Mouse (Mus musculus): ENCODE results near the gene Pbld2. TPM values are rescaled to one million over a fixed set of nuclear protein-coding genes. Genes with fewer than 3 reads are reported as not detected.

The Pbld2 gene
- polyA plus RNA-seq, 1 experiment from 2014 or later: 36.2 TPM

DNA sequence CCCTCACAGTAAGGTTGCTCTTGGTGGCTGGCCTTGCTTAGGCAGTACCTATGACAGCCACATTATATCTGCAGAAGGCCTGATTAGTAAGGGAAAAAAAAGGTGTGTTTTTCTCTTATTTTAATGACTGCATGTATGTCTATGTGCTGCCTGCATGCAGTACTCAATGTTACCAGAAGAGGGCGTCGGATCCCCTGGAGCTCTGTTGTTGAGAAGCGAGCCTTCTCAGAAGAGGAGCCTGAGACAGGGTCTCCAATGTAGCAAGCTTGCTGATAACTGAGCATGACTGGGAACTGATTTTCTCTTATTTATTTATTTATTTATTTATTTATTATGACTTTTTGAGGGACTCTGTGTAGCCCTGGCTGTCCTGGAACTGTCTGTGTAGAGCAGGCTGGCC lies 36.8 kb upstream of the Pbld2 start:
- peak; percentile 66 for TF ChIP-seq CTCF (IDR thresholded peaks at IDR 0.05; ENCODE audit: low read depth)
- WGBS: 35% methylated on average over 3 of the region's 3 CpGs
- H3K27ac ChIP-seq (ENCODE audit: low read depth, low read length): no peak overlapping the region
- H3K9ac ChIP-seq (ENCODE audit: low read depth, low read length): no peak overlapping the region
- no peak; the same call in 1 of the 2 replicates for ATAC-seq
- H3K4me2 ChIP-seq (replicated peaks; ENCODE audit: low read depth): no peak overlapping the region
- H3K4me1 ChIP-seq (replicated peaks; ENCODE audit: control insufficient read depth, insufficient read depth, low read length): no peaks in the 10 kb centered on the region
- no peak overlapping the region for H3K4me3 ChIP-seq (ENCODE audit: low read depth, low read length)
- no peaks in the 10 kb centered on the region for H3K9me3 ChIP-seq (ENCODE audit: control insufficient read depth)
- no peaks in the 10 kb centered on the region for H3K27me3 ChIP-seq (replicated peaks; ENCODE audit: control insufficient read depth, insufficient read depth, low read length)
- peaks cover 36% of the 10 kb centered on the region; the same call in 1 of the 2 replicates for H3K36me3 ChIP-seq (ENCODE audit: control insufficient read depth, insufficient read depth)

DNA sequence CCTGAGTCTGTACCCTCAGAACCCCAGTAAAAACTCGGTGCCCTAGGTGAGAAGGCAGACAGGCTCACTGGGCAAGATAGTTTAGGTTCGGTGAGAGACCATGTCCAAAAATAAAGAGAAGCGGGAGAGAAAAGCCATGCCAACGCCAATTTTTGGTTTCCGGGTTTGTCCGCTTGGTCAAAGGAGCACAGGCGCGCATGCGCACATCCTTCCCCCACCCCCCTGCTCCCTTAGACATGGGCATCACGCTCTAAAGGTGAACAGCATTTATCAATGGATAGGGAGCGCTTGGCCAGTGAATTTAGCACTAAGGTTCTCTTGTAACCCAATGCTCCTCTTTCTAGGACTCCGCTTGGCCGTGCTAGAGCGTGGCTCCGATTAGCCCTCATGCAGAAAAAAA lies 33.5 kb upstream of the Pbld2 start:
- H3K4me2 ChIP-seq (replicated peaks; ENCODE audit: low read depth): no peak overlapping the region
- H3K9me3 ChIP-seq (ENCODE audit: control insufficient read depth): no peaks in the 10 kb centered on the region
- no peaks in the 10 kb centered on the region for H3K4me1 ChIP-seq (replicated peaks; ENCODE audit: control insufficient read depth, insufficient read depth, low read length)
- WGBS: 94% methylated on average over 15 of the region's 15 CpGs
- H3K9ac ChIP-seq (ENCODE audit: low read depth, low read length): no peak overlapping the region
- H3K36me3 ChIP-seq (ENCODE audit: control insufficient read depth, insufficient read depth): peaks cover 61% of the 10 kb centered on the region
- H3K4me3 ChIP-seq (ENCODE audit: low read depth, low read length): no peak overlapping the region
- H3K27me3 ChIP-seq (replicated peaks; ENCODE audit: control insufficient read depth, insufficient read depth, low read length): no peaks in the 10 kb centered on the region
- no peak for TF ChIP-seq CTCF (IDR thresholded peaks at IDR 0.05; ENCODE audit: low read depth)
- ATAC-seq: no peak
- H3K27ac ChIP-seq (ENCODE audit: low read depth, low read length): no peak overlapping the region

DNA sequence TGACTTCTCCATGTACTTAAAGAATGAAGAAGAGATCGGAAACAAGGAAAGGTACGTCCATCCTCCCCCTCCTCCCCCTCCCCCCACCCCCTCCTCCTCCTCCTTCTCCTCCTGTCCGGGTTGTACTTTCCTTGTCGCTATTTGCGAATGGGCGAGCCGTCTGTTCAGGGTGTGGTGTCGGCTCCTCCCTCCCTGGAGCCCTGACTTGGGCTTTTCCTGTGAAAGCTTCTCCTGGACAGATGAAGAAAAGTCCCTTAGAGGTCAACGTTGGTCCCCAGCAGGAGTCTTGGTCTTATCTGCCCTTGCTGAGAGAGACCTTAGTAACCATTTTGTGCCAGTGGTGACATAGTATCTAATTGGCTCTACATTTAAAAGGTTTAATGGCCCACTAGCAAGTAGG lies 30.1 kb upstream of the Pbld2 start:
- Histone ChIP-seq H3K36me3 (ENCODE audit: control insufficient read depth, insufficient read depth) (peaks cover 78% of the 10 kb centered on the region), H3K4me2 (replicated peaks; ENCODE audit: low read depth) (no peak overlapping the region), H3K4me3 (ENCODE audit: low read depth, low read length) (no peak overlapping the region), H3K27ac (ENCODE audit: low read depth, low read length) (0 out of 2 replicates have a peak overlapping the region, but pooled peaks have one; percentile 4), H3K4me1 (replicated peaks; ENCODE audit: control insufficient read depth, insufficient read depth, low read length) (no peaks in the 10 kb centered on the region), H3K27me3 (replicated peaks; ENCODE audit: control insufficient read depth, insufficient read depth, low read length) (no peaks in the 10 kb centered on the region), H3K9ac (ENCODE audit: low read depth, low read length) (no peak overlapping the region), H3K9me3 (ENCODE audit: control insufficient read depth) (no peaks in the 10 kb centered on the region)
- WGBS: 67% methylated on average over 4 of the region's 9 CpGs
- no peak for ATAC-seq
- TF ChIP-seq CTCF (IDR thresholded peaks at IDR 0.05; ENCODE audit: low read depth): no peak

DNA sequence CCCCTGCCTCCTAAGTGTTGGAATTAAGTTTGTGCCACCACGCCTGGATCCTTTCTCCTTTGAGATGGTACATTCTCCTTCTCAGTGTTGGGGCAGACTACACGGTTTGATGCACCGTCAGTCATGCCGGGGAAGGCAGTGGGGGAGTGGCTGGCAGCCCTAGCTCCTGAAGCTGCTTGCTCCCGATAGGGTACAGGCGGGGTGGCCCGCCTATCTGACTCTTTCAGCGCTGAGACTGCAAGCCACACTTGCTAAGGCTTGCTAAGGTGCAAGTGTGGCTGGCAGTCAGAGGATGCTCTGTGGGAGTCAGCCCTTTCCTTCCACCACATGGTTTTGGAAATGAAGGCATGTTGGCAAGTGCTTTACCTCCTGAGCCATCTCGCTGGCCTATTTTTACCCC lies 23.5 kb upstream of the Pbld2 start:
- ATAC-seq: no peak
- TF ChIP-seq CTCF (IDR thresholded peaks at IDR 0.05; ENCODE audit: low read depth): no peak
- H3K36me3 ChIP-seq (ENCODE audit: control insufficient read depth, insufficient read depth): peaks cover 74% of the 10 kb centered on the region

DNA sequence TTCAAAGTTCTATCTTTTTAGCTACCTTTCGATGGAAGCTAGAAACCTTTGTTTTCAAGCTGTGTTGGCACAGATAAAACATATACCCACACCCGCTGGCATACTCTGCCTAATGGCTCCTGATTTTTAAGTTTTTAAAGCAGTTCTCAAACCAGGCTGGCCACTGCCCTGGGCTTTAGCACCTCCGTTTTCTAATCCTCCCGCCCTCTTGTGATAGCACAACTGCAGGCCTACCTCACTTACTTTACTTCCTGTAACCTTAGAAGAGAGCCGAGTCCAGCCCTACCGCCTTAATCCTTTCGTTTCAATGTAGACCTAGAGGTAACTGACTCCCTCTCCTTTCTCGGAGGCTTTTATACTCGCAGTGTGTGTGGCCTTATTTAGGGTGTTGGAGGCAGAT lies 20.9 kb upstream of the Pbld2 start:
- no peak overlapping the region for H3K4me2 ChIP-seq (replicated peaks; ENCODE audit: low read depth)
- WGBS: 74% methylated on average over 9 of the region's 9 CpGs
- no peaks in the 10 kb centered on the region for H3K4me1 ChIP-seq (replicated peaks; ENCODE audit: control insufficient read depth, insufficient read depth, low read length)
- ATAC-seq: no peak
- no peaks in the 10 kb centered on the region for H3K27me3 ChIP-seq (replicated peaks; ENCODE audit: control insufficient read depth, insufficient read depth, low read length)
- TF ChIP-seq CTCF (IDR thresholded peaks at IDR 0.05; ENCODE audit: low read depth): no peak
- peaks cover 71% of the 10 kb centered on the region for H3K36me3 ChIP-seq (ENCODE audit: control insufficient read depth, insufficient read depth)
- no peak overlapping the region for H3K9ac ChIP-seq (ENCODE audit: low read depth, low read length)
- no peaks in the 10 kb centered on the region for H3K9me3 ChIP-seq (ENCODE audit: control insufficient read depth)
- H3K4me3 ChIP-seq (ENCODE audit: low read depth, low read length): no peak overlapping the region
- no peak overlapping the region for H3K27ac ChIP-seq (ENCODE audit: low read depth, low read length)

More for the DNA sequence above, 23.5 kb upstream of the Pbld2 start:
- Histone ChIP-seq H3K4me2 (replicated peaks; ENCODE audit: low read depth) (no peak overlapping the region), H3K4me1 (replicated peaks; ENCODE audit: control insufficient read depth, insufficient read depth, low read length) (no peaks in the 10 kb centered on the region), H3K27me3 (replicated peaks; ENCODE audit: control insufficient read depth, insufficient read depth, low read length) (no peaks in the 10 kb centered on the region), H3K4me3 (ENCODE audit: low read depth, low read length) (no peak overlapping the region), H3K27ac (ENCODE audit: low read depth, low read length) (no peak overlapping the region), H3K9me3 (ENCODE audit: control insufficient read depth) (no peaks in the 10 kb centered on the region), H3K9ac (ENCODE audit: low read depth, low read length) (no peak overlapping the region)
- 77% methylated on average over 9 of the region's 9 CpGs for WGBS

DNA sequence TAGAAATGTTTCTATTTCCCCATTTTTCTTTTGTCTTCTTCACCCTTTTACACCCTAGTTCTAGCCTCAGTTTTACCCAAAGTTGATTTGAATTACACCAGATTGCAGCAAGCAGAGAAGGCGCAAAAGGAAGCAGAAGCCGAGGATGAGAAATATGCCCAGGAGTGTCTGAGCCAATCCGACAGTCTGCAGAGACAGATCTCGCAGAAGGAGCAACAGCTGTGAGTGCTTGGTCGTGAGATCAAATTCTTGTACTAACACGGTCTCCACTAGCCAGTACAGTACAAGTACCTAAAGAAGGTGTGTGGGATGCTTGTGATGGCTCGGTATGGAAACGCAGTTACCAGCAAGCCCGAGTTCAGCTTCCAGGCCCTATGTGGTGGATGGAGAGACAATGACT lies 19.6 kb upstream of the Pbld2 start:
- Histone ChIP-seq H3K36me3 (ENCODE audit: control insufficient read depth, insufficient read depth) (peaks cover 77% of the 10 kb centered on the region), H3K4me3 (ENCODE audit: low read depth, low read length) (no peak overlapping the region), H3K27me3 (replicated peaks; ENCODE audit: control insufficient read depth, insufficient read depth, low read length) (no peaks in the 10 kb centered on the region), H3K4me1 (replicated peaks; ENCODE audit: control insufficient read depth, insufficient read depth, low read length) (no peaks in the 10 kb centered on the region), H3K27ac (ENCODE audit: low read depth, low read length) (no peak overlapping the region), H3K9ac (ENCODE audit: low read depth, low read length) (no peak overlapping the region), H3K4me2 (replicated peaks; ENCODE audit: low read depth) (no peak overlapping the region), H3K9me3 (ENCODE audit: control insufficient read depth) (no peaks in the 10 kb centered on the region)
- no peak for TF ChIP-seq CTCF (IDR thresholded peaks at IDR 0.05; ENCODE audit: low read depth)
- no peak for ATAC-seq
- 89% methylated on average over 9 of the region's 9 CpGs for WGBS

DNA sequence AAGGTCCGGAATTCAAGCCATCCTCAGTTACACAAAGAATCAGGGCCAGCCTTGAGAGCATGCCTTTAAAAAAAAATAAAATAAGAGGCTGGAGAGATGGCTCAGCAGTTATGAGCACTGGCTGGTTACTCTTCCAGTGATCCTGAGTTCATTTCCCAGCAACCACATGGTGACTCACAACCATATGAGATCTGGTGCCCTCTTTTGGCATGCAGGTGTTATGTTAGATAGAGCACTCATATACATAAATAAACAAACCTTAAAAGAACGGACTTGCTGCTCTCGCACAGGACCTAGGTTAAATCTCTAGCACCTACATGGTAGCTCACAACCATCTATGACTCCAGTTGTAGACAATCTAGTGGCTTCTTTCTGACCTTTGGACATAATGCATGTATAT lies 15.9 kb upstream of the Pbld2 start:
- H3K4me2 ChIP-seq (replicated peaks; ENCODE audit: low read depth): no peak overlapping the region
- peaks cover 77% of the 10 kb centered on the region for H3K36me3 ChIP-seq (ENCODE audit: control insufficient read depth, insufficient read depth)
- H3K4me3 ChIP-seq (ENCODE audit: low read depth, low read length): no peak overlapping the region
- H3K9me3 ChIP-seq (ENCODE audit: control insufficient read depth): no peaks in the 10 kb centered on the region
- H3K4me1 ChIP-seq (replicated peaks; ENCODE audit: control insufficient read depth, insufficient read depth, low read length): no peaks in the 10 kb centered on the region
- H3K27ac ChIP-seq (ENCODE audit: low read depth, low read length): no peak overlapping the region
- WGBS: 54% methylated on average over 3 of the region's 3 CpGs
- peak; percentile 41; the same call in 1 of the 2 replicates for TF ChIP-seq CTCF (IDR thresholded peaks at IDR 0.05; ENCODE audit: low read depth)
- ATAC-seq: no peak
- no peaks in the 10 kb centered on the region for H3K27me3 ChIP-seq (replicated peaks; ENCODE audit: control insufficient read depth, insufficient read depth, low read length)
- no peak overlapping the region for H3K9ac ChIP-seq (ENCODE audit: low read depth, low read length)

Measured in intestine, postnatal 0 days (tissue).